Mouse (Mus musculus) right cerebral cortex, adult 18-20 months (tissue): ENCODE data around the gene Mtap.

Experiments
- DNase-seq: peaks from one replicate; pipeline ENCODE4 v3.0.0; 2022; ENCODE audit warnings: mixed read lengths

Gene Mtap

GRCm38 (mm10) chr4:89137542-89138360 lies 829 bp downstream of the Mtap start:
- DNase-seq = peak; percentile 33

GRCm38 (mm10) chr4:89138361-89138651 lies 1.4 kb downstream of the Mtap start:
- DNase-seq = no peak

GRCm38 (mm10) chr4:89140832-89141231 lies 3.9 kb downstream of the Mtap start:
- DNase-seq = peak; percentile 58

- peak; percentile 76 for DNase-seq
Observed at GRCm38 (mm10) chr4:89145409-89145808, 8.5 kb downstream of the Mtap start.

GRCm38 (mm10) chr4:89146291-89146690 lies 9.4 kb downstream of the Mtap start:
- DNase-seq = no peak

GRCm38 (mm10) chr4:89149261-89149660 lies 12.3 kb downstream of the Mtap start:
- no peak for DNase-seq

GRCm38 (mm10) chr4:89161389-89161788 lies 24.5 kb downstream of the Mtap start:
- no peak for DNase-seq

GRCm38 (mm10) chr4:89162496-89162895 lies 25.6 kb downstream of the Mtap start:
- no peak for DNase-seq

GRCm38 (mm10) chr4:89163613-89164012 lies 26.7 kb downstream of the Mtap start:
- DNase-seq = no peak

- no peak for DNase-seq
Observed at GRCm38 (mm10) chr4:89164681-89165080, 27.8 kb downstream of the Mtap start.

GRCm38 (mm10) chr4:89168877-89169276 lies 32.0 kb downstream of the Mtap start:
- DNase-seq = no peak

- no peak for DNase-seq
Observed at GRCm38 (mm10) chr4:89169739-89170138, 32.8 kb downstream of the Mtap start.

GRCm38 (mm10) chr4:89170931-89171330 lies 34.0 kb downstream of the Mtap start:
- no peak for DNase-seq

GRCm38 (mm10) chr4:89172873-89173605 lies 36.1 kb downstream of the Mtap start:
- peak; percentile 3 for DNase-seq

GRCm38 (mm10) chr4:89177514-89178307 lies 40.8 kb downstream of the Mtap start:
- no peak for DNase-seq

- DNase-seq = no peak
Observed at GRCm38 (mm10) chr4:89180121-89180520, 43.2 kb downstream of the Mtap start.

- no peak for DNase-seq
Observed at GRCm38 (mm10) chr4:89181656-89182055, 44.7 kb downstream of the Mtap start.

GRCm38 (mm10) chr4:89182486-89182885 lies 45.6 kb downstream of the Mtap start:
- no peak for DNase-seq

GRCm38 (mm10) chr4:89195481-89195880 lies 58.6 kb downstream of the Mtap start:
- DNase-seq = no peak

GRCm38 (mm10) chr4:89197128-89197527 lies 60.2 kb downstream of the Mtap start:
- no peak for DNase-seq

GRCm38 (mm10) chr4:89200806-89201205 lies 63.9 kb downstream of the Mtap start:
- no peak for DNase-seq

GRCm38 (mm10) chr4:89209310-89209709 lies 72.4 kb downstream of the Mtap start:
- DNase-seq = no peak

GRCm38 (mm10) chr4:89210314-89210713 lies 73.4 kb downstream of the Mtap start:
- DNase-seq = no peak

- no peak for DNase-seq
Observed at GRCm38 (mm10) chr4:89212178-89212577, 75.3 kb downstream of the Mtap start.
